Mouse (Mus musculus): ENCODE measurements around the gene Mafb.

GRCm38 (mm10) chr2:160394735-160395134, 27.9 kb upstream of the Mafb start:
- TF ChIP-seq CTCF (IDR thresholded peaks at IDR 0.05; ENCODE audit: borderline replicate concordance, insufficient read depth, low read length) (no peak), POLR2A (IDR thresholded peaks at IDR 0.05; ENCODE audit: low read depth, low read length) (no peak)

Data from embryonic fibroblast, embryonic 13.5 days (primary cell).